Mouse (Mus musculus): ENCODE data around the gene Snap23.
"Not testable (repeated sequence)": the region's sequence is repeated elsewhere in the genome, so short reads cannot be mapped to it uniquely, and the experiment has no call there.

Gene Snap23

GRCm38 (mm10) chr2:120565363-120565762 is 2.1 kb upstream of the Snap23 start:
- no peaks in the 10 kb centered on the region for H3K27me3 ChIP-seq (ENCODE audit: control insufficient read depth, insufficient read depth, low read length, poor library complexity, severe bottlenecking)
- no peak for DNase-seq (ENCODE audit: low read depth, low spot score)
- no peaks in the 10 kb centered on the region; the same call in 1 of the 2 replicates for H3K36me3 ChIP-seq (ENCODE audit: control insufficient read depth, insufficient read depth, low read length, poor library complexity, severe bottlenecking)

GRCm38 (mm10) chr2:120567798-120568320 is 388 bp downstream of the Snap23 start:
- H3K36me3 ChIP-seq (ENCODE audit: control insufficient read depth, insufficient read depth, low read length, poor library complexity, severe bottlenecking) = no peaks in the 10 kb centered on the region; the same call in 1 of the 2 replicates
- no peak for DNase-seq (ENCODE audit: low read depth, low spot score)
- no peaks in the 10 kb centered on the region for H3K27me3 ChIP-seq (ENCODE audit: control insufficient read depth, insufficient read depth, low read length, poor library complexity, severe bottlenecking)

GRCm38 (mm10) chr2:120571081-120571480 is 3.6 kb downstream of the Snap23 start:
- Histone ChIP-seq H3K36me3 (ENCODE audit: control insufficient read depth, insufficient read depth, low read length, poor library complexity, severe bottlenecking) (no peaks in the 10 kb centered on the region; the same call in 1 of the 2 replicates), H3K27me3 (ENCODE audit: control insufficient read depth, insufficient read depth, low read length, poor library complexity, severe bottlenecking) (no peaks in the 10 kb centered on the region)
- DNase-seq (ENCODE audit: low read depth, low spot score) = no peak

GRCm38 (mm10) chr2:120572161-120572560 is 4.7 kb downstream of the Snap23 start:
- not testable (repeated sequence) for H3K27me3 ChIP-seq (ENCODE audit: control insufficient read depth, insufficient read depth, low read length, poor library complexity, severe bottlenecking); H3K36me3 ChIP-seq (ENCODE audit: control insufficient read depth, insufficient read depth, low read length, poor library complexity, severe bottlenecking)
- peak; percentile 19 for DNase-seq (ENCODE audit: low read depth, low spot score)

- DNase-seq (ENCODE audit: low read depth, low spot score) = peak; percentile 9
- no peaks in the 10 kb centered on the region for H3K27me3 ChIP-seq (ENCODE audit: control insufficient read depth, insufficient read depth, low read length, poor library complexity, severe bottlenecking)
- no peaks in the 10 kb centered on the region for H3K36me3 ChIP-seq (ENCODE audit: control insufficient read depth, insufficient read depth, low read length, poor library complexity, severe bottlenecking)
Observed at GRCm38 (mm10) chr2:120575121-120575520, 7.7 kb downstream of the Snap23 start.

- DNase-seq (ENCODE audit: low read depth, low spot score) = peak; percentile 29
- Histone ChIP-seq H3K36me3 (ENCODE audit: control insufficient read depth, insufficient read depth, low read length, poor library complexity, severe bottlenecking) (no peaks in the 10 kb centered on the region), H3K27me3 (ENCODE audit: control insufficient read depth, insufficient read depth, low read length, poor library complexity, severe bottlenecking) (no peaks in the 10 kb centered on the region)
Observed at GRCm38 (mm10) chr2:120575978-120576377, 8.5 kb downstream of the Snap23 start.

GRCm38 (mm10) chr2:120577799-120578198 is 10.3 kb downstream of the Snap23 start:
- H3K27me3 ChIP-seq (ENCODE audit: control insufficient read depth, insufficient read depth, low read length, poor library complexity, severe bottlenecking) = no peaks in the 10 kb centered on the region
- peak; percentile 50 for DNase-seq (ENCODE audit: low read depth, low spot score)
- no peaks in the 10 kb centered on the region for H3K36me3 ChIP-seq (ENCODE audit: control insufficient read depth, insufficient read depth, low read length, poor library complexity, severe bottlenecking)

- peak; percentile 88 for DNase-seq (ENCODE audit: low read depth, low spot score)
- no peaks in the 10 kb centered on the region for H3K36me3 ChIP-seq (ENCODE audit: control insufficient read depth, insufficient read depth, low read length, poor library complexity, severe bottlenecking)
- no peaks in the 10 kb centered on the region for H3K27me3 ChIP-seq (ENCODE audit: control insufficient read depth, insufficient read depth, low read length, poor library complexity, severe bottlenecking)
Observed at GRCm38 (mm10) chr2:120578286-120578685, 10.8 kb downstream of the Snap23 start.

GRCm38 (mm10) chr2:120589759-120590158 is 22.3 kb downstream of the Snap23 start:
- no peak for DNase-seq (ENCODE audit: low read depth, low spot score)
- Histone ChIP-seq H3K36me3 (ENCODE audit: control insufficient read depth, insufficient read depth, low read length, poor library complexity, severe bottlenecking) (peaks cover 4% of the 10 kb centered on the region), H3K27me3 (ENCODE audit: control insufficient read depth, insufficient read depth, low read length, poor library complexity, severe bottlenecking) (no peaks in the 10 kb centered on the region)

GRCm38 (mm10) chr2:120592227-120592626 is 24.8 kb downstream of the Snap23 start:
- H3K27me3 ChIP-seq (ENCODE audit: control insufficient read depth, insufficient read depth, low read length, poor library complexity, severe bottlenecking) = no peaks in the 10 kb centered on the region
- peak; percentile 7 for DNase-seq (ENCODE audit: low read depth, low spot score)
- H3K36me3 ChIP-seq (ENCODE audit: control insufficient read depth, insufficient read depth, low read length, poor library complexity, severe bottlenecking) = peaks cover 6% of the 10 kb centered on the region

- no peak for DNase-seq (ENCODE audit: low read depth, low spot score)
- Histone ChIP-seq H3K36me3 (ENCODE audit: control insufficient read depth, insufficient read depth, low read length, poor library complexity, severe bottlenecking) (peaks cover 7% of the 10 kb centered on the region; the same call in 1 of the 2 replicates), H3K27me3 (ENCODE audit: control insufficient read depth, insufficient read depth, low read length, poor library complexity, severe bottlenecking) (no peaks in the 10 kb centered on the region)
Observed at GRCm38 (mm10) chr2:120597734-120598133, 30.3 kb downstream of the Snap23 start.

GRCm38 (mm10) chr2:120599506-120599905 is 32.0 kb downstream of the Snap23 start:
- H3K27me3 ChIP-seq (ENCODE audit: control insufficient read depth, insufficient read depth, low read length, poor library complexity, severe bottlenecking) = no peaks in the 10 kb centered on the region

GRCm38 (mm10) chr2:120606021-120606690 is 38.7 kb downstream of the Snap23 start:
- peak; percentile 42 for DNase-seq (ENCODE audit: low read depth, low spot score)
- H3K27me3 ChIP-seq (ENCODE audit: control insufficient read depth, insufficient read depth, low read length, poor library complexity, severe bottlenecking) = no peaks in the 10 kb centered on the region
- H3K36me3 ChIP-seq (ENCODE audit: control insufficient read depth, insufficient read depth, low read length, poor library complexity, severe bottlenecking) = 0 out of 2 replicates have a peak, but pooled peaks cover 3% of the 10 kb centered on the region

More at GRCm38 (mm10) chr2:120599506-120599905, 32.0 kb downstream of the Snap23 start:
- H3K36me3 ChIP-seq (ENCODE audit: control insufficient read depth, insufficient read depth, low read length, poor library complexity, severe bottlenecking) = peaks cover 9% of the 10 kb centered on the region; the same call in 1 of the 2 replicates
- peak; percentile 25 for DNase-seq (ENCODE audit: low read depth, low spot score)

GRCm38 (mm10) chr2:120608830-120609723 is 41.6 kb downstream of the Snap23 start, which contains the start of the genes Haus2 and Lrrc57:
Gene Haus2 (plus strand): TSS chr2:120609383.
Gene Lrrc57 (minus strand): TSS chr2:120609520.
- no peaks in the 10 kb centered on the region for H3K27me3 ChIP-seq (ENCODE audit: control insufficient read depth, insufficient read depth, low read length, poor library complexity, severe bottlenecking)
- peak; percentile 90 for DNase-seq (ENCODE audit: low read depth, low spot score)
- 0 out of 2 replicates have a peak, but pooled peaks cover 3% of the 10 kb centered on the region for H3K36me3 ChIP-seq (ENCODE audit: control insufficient read depth, insufficient read depth, low read length, poor library complexity, severe bottlenecking)
